Mouse (Mus musculus) brain, embryonic 18.5 days (tissue): ENCODE results near the gene Lrrc75a.

Source experiments
- DNase-seq: peaks from one replicate; pipeline ENCODE4 v3.0.0-alpha.2; 2012; ENCODE audit warnings: low read depth, low spot score

Gene Lrrc75a

GRCm38 (mm10) chr11:62645732-62646494, 2.4 kb downstream of the Lrrc75a start:
- no peak for DNase-seq

GRCm38 (mm10) chr11:62645337-62645675, 3.0 kb downstream of the Lrrc75a start:
- no peak for DNase-seq

GRCm38 (mm10) chr11:62644602-62645336, 3.6 kb downstream of the Lrrc75a start:
- no peak for DNase-seq

GRCm38 (mm10) chr11:62643681-62644363, 4.5 kb downstream of the Lrrc75a start:
- no peak for DNase-seq

GRCm38 (mm10) chr11:62643011-62643631, 5.2 kb downstream of the Lrrc75a start:
- DNase-seq, result no peak

- DNase-seq, result no peak
These were observed 6.1 kb downstream of the Lrrc75a start for GRCm38 (mm10) chr11:62642023-62642844.

GRCm38 (mm10) chr11:62640378-62640777, 7.9 kb downstream of the Lrrc75a start:
- DNase-seq, result no peak

GRCm38 (mm10) chr11:62638402-62638801, 9.9 kb downstream of the Lrrc75a start:
- no peak for DNase-seq

- no peak for DNase-seq
These were observed 10.5 kb downstream of the Lrrc75a start for GRCm38 (mm10) chr11:62637806-62638205.

GRCm38 (mm10) chr11:62637401-62637800, 10.9 kb downstream of the Lrrc75a start:
- no peak for DNase-seq

GRCm38 (mm10) chr11:62636840-62637221, 11.5 kb downstream of the Lrrc75a start:
- DNase-seq, result no peak

- DNase-seq, result no peak
These were observed 12.1 kb downstream of the Lrrc75a start for GRCm38 (mm10) chr11:62636105-62636839.

- no peak for DNase-seq
These were observed 12.9 kb downstream of the Lrrc75a start for GRCm38 (mm10) chr11:62635406-62635805.

GRCm38 (mm10) chr11:62631138-62631537, 17.2 kb downstream of the Lrrc75a start:
- DNase-seq, result no peak

GRCm38 (mm10) chr11:62630225-62630821, 18.0 kb downstream of the Lrrc75a start:
- DNase-seq, result no peak

- no peak for DNase-seq
These were observed 18.7 kb downstream of the Lrrc75a start for GRCm38 (mm10) chr11:62629352-62630224.

GRCm38 (mm10) chr11:62624341-62625291, 23.7 kb downstream of the Lrrc75a start:
- no peak for DNase-seq

- DNase-seq, result no peak
These were observed 25.5 kb downstream of the Lrrc75a start for GRCm38 (mm10) chr11:62622850-62623249.
